Mouse (Mus musculus): Measurements from ENCODE around the gene Olfr322.

- TF ChIP-seq CTCF (IDR thresholded peaks at IDR 0.05; ENCODE audit: borderline replicate concordance, extremely low read depth, insufficient read depth, insufficient read length) (peak; percentile 90), POLR2A (IDR thresholded peaks at IDR 0.05; ENCODE audit: borderline replicate concordance, extremely low read depth, insufficient read depth, insufficient read length, poor library complexity, severe bottlenecking) (no peak)
Measured at GRCm38 (mm10) chr11:58636376-58636977, 22.1 kb upstream of the Olfr322 start.
